Mouse (Mus musculus) layer of hippocampus, adult 11-12 months (tissue): ENCODE measurements around the gene Rybp.

Source experiments
- DNase-seq: peaks from one replicate; pipeline ENCODE4 v3.0.0; 2022; ENCODE audit warnings: low spot score

The Rybp gene

GRCm38 (mm10) chr6:100288016-100288729 is 888 bp upstream of the Rybp start:
- peak; percentile 22 for DNase-seq

- peak; percentile 63 for DNase-seq
Observed at GRCm38 (mm10) chr6:100286573-100287333, 532 bp downstream of the Rybp start.

DNA sequence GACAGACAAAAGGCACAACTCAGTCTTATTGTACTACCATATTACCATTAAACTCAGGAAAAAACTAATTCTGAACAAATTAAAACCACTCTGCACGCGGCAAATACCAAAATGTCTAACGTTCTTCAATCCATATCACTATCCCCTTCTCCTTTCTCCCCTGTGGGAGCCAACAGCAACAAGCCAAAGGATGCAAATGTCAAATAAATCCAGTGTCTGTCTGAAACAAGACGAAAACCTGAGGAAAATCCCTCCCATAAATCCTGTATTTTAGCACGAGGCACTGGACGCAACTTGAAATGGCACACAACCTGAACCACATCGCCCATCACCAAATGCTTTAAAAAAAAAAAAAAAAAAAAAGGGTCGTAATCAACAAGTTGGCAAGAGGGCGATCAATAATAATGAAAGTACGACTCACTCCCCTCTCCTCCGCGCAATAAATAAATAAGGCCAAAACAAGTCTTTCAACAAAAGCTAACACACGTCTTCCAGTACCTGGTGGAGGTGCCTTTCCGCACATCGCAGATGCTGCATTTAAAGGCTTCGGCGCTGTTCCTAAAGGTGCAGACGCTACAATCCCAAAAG is 1.2 kb downstream of the Rybp start:
- DNase-seq, result no peak

GRCm38 (mm10) chr6:100278841-100279240 is 8.4 kb downstream of the Rybp start:
- DNase-seq, result no peak

- no peak for DNase-seq
Observed at GRCm38 (mm10) chr6:100276344-100276743, 10.9 kb downstream of the Rybp start.

DNA sequence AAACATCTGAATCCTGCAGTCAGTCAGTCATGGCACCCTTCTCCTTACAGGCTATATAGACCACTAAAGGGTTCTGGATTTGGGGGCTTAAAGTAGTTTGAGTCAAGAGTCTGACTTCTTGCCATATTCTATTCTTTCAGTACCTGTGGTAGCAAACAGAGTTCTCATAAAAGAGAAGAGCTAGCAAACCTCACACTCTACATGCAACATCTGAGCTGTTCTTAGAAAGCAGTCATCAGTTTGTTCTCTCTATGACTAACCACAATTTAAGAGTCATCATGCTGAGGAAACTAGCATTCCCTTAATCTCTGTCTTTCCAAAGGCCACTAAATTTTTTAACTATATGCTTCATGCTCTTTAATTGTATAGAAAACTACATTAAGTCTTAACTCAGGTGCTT is 11.6 kb downstream of the Rybp start:
- DNase-seq, result no peak

DNA sequence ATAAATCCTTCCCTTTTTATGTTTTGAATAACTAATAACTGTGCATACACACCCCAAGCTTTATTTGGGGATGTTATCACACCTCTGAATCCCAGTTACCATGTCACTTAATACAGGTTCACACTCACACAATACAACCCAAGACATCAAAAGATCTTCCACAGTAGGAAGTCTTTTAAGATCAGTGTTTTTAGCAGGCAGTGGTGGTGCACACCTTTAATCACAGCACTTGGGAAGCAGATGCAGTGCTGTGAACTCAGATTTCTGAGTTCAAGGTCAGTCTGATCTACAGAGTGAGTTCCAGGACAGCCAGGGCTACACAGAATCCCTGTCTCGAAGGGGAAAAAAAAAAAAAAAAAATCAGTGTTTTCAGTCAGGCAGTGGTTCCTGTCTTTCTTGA is 13.7 kb downstream of the Rybp start:
- DNase-seq, result no peak

GRCm38 (mm10) chr6:100271992-100272391 is 15.3 kb downstream of the Rybp start:
- no peak for DNase-seq

GRCm38 (mm10) chr6:100270765-100271164 is 16.5 kb downstream of the Rybp start:
- no peak for DNase-seq

DNA sequence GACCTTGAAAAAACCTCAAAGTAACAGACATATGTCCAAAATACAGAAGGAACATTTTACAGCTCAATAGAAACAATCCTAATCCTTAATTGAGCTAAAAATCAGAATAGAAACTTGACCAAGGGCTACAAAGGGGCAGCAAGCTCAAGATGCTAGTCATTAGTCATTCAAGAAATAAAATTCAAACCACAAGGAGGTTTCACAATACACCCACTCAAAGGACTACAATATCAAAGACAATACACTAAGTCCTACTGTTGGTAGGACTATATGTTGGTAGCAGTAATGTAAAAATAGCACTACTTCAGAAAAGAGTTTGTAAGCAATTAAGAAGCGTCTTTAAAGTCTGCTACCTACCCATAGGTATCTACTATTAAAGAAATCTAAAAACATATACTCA is 27.7 kb downstream of the Rybp start:
- DNase-seq, result no peak

DNA sequence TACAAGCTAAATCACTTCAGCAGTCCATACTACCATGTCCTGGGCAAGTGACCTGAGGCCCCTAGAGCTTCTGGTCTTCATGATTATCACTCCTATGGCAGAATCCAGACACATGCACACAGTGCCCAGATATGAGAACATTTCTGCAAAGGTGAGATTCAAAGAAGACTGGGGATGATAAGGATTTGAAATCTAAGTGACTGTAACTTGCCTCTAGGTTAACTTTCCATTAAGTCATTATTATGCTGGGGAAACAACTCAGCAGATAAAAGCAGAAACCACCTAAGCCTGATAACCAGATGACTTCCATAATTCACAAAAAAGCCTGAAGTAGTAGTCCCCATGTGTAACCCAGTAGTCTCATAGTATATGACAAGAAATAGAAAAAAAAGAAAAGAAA is 29.0 kb downstream of the Rybp start:
- no peak for DNase-seq

DNA sequence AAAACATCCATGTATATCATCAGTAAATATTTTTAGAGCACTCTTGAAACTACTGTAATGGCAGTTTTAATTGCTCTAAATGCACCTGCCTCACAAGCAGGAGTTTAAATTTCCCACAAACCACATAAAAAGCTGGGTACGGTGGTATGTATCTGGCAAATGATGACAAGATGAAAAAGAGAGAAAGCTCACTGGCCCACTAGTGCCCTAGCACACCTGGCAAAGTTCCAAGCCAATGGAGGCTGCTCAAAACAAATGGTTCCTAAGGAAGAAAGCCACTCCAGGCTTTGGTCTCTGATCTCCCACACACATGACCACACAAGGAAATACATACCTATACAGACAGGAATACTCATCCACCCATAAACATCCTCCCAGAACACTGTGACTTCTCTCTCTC is 31.9 kb downstream of the Rybp start:
- DNase-seq, result no peak

- DNase-seq, result no peak
Observed at GRCm38 (mm10) chr6:100254671-100255070, 32.6 kb downstream of the Rybp start.

DNA sequence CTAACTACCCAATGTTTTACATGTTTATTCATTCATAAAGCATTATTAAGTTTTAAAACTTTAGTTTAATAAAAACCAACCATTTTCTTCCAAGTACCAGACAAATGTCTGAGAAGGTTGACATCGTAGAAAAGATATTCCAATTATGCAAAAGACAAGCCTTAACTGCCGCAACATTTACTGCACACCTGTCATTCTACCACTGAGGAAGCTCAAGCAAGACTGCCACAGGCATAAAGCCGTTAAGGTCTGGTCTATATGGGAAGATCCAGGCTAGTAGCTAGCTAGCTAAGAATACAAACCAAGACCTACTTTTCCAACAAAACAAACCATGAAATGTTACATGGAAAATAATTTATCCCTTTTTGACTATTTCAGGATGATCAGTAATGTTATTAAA is 42.8 kb downstream of the Rybp start:
- no peak for DNase-seq

- DNase-seq, result no peak
Observed at GRCm38 (mm10) chr6:100235036-100235435, 52.2 kb downstream of the Rybp start.

- peak; percentile 45 for DNase-seq
Observed at GRCm38 (mm10) chr6:100233522-100233921, 53.8 kb downstream of the Rybp start.

DNA sequence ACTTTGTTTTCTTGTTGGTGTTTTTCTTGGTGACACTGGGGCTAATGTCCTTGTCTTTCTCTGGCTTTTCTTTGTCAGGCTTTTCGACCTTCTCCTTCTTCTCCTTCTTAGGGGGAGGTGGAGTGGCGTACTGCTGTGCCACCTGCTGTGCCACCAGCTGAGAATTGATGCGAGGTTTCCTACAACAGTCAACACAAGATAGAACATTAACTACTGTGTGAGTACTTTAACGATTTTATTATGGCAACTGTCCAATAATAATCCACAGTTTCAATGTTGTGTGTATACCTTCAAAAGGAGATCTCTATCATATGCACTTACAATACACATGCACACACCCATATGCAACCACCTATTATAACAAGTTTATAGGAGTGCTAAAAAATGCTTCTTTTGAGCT is 54.2 kb downstream of the Rybp start:
- no peak for DNase-seq

- DNase-seq, result no peak
Observed at GRCm38 (mm10) chr6:100226204-100226603, 61.1 kb downstream of the Rybp start.

DNA sequence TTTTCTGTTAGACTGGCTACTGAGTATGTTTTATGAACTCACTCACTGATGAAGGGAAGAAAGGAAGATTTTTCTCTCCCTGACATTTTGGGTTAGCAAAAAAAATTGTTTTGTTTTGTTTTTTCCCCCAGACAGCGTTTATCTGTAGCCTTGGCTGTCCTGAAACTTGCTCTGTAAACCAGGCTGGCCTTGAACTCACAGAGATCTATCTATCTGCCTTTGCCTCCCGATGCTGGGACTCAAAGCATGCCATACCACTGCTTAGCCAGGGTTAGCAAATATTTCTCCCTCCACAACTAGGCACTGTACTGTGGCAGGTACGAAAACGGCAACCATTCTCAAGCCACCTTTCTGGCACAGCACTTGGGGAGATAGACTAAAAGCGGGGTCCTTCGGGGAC is 63.4 kb downstream of the Rybp start:
- DNase-seq, result no peak

DNA sequence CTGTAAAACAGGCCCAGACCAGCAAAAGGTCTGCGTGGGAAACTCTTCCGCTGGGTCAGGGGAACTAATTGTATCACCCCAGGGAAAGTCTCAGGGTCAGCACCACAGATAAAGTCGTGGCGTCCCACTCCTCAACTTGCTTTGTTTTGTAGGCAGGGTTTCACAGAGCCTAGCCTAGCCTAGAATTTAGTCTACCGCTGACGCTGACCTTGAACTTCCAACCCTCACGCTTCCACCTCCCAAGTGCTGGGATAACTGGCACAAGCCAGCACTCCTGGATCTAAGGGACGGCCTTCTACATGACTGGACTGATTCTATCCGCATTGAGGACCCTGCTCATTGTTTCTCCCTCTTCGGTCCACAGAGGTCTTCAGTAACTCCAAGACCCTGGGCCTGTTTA is 63.9 kb downstream of the Rybp start:
- DNase-seq, result no peak

DNA sequence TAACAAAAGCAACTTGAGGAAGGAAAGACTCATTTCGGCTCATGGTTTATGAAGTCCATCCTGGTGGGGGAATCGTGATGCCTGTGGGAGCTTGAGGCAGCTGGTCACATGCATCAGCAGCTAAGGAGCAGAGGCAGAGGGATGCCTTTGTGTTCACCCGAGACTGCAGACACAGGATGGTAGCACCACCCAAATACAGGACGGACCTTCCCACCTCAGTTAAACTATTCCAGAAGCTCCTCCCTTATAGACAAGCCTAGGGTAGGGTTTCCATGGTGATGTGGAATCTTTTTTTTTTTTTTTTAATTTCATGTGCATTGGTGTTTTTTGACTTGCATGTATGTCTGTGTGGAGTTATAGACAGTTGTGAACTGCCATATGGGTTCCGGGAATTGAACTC is 64.4 kb downstream of the Rybp start:
- no peak for DNase-seq

DNA sequence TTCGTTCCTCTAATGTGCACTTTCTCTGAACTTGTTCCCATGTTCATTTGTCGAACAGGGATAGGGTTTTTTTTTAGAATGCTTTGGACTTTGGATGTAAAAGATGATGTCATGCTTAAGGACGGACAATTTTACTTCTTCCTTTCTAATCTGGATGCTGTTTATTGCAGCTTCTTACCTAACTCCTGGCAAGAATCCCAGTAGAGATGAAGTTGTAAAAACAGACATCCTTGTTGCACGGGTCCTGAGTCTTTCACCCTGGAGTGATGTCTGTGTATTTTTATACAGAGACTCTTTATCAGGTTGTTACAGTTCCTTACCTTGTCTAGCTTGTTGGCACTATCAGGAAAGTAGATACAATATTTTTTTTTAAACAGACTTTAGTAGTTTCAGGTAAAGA is 65.5 kb downstream of the Rybp start:
- no peak for DNase-seq

DNA sequence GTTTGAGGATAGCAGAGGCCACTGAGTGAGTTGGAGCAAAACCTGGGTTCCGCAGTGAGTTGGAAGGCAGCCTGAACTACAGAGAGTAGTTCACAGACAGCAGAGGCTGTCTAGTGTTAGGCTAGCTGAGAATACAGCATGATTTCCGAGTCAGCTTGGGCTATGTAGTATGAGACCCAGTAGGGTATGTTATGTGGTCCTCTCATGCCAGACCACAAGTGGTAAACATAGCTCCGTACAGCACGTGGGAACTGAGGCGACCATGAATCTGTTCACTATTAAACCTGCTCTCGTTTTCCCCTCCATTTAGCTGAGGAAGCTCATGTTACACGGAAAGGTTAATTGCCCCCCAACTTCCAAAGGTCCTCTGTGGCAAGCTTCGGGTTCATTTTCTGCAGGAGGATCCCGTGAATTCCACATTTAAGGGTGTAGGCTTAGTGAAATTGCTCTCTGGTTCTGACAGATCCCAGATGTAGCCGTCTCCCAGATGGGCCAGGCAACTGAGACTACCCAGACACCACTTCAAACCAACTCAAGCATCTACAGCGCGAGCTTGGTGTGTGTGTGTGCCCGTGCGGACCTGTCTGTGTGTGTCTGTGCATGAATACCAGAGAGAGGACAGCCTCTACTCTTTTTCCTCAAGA is 66.2 kb downstream of the Rybp start:
- DNase-seq, result no peak
